Mouse (Mus musculus) layer of hippocampus, postnatal 14 days (tissue): ENCODE measurements around the gene Sik3. TPM values are rescaled to one million over a fixed set of nuclear protein-coding genes. Genes with fewer than 3 reads are reported as not detected.
"Not testable (repeated sequence)": the region's sequence is repeated elsewhere in the genome, so short reads cannot be mapped to it uniquely, and the experiment has no call there.

Experiments
- DNase-seq, 2 experiments: peaks; one replicate each; pipeline ENCODE4 v3.0.0; 2021 to 2022; ENCODE audit warnings: low spot score in 2 of 2, mixed read lengths in 1 of 2
- total RNA-seq, 2 experiments: library from RNA; stranded (reverse); gene quantifications; 2 replicates each; pipeline ENCODE4 v1.2.3; 2021

Gene Sik3
- total RNA-seq, 2 experiments from 2014 or later = 104 to 118 TPM

- DNase-seq = no peak
Observed at GRCm38 (mm10) chr9:46148723-46149122, 136.1 kb downstream of the Sik3 start.

- DNase-seq = no peak
Observed at GRCm38 (mm10) chr9:46149392-46149791, 136.8 kb downstream of the Sik3 start.

DNA sequence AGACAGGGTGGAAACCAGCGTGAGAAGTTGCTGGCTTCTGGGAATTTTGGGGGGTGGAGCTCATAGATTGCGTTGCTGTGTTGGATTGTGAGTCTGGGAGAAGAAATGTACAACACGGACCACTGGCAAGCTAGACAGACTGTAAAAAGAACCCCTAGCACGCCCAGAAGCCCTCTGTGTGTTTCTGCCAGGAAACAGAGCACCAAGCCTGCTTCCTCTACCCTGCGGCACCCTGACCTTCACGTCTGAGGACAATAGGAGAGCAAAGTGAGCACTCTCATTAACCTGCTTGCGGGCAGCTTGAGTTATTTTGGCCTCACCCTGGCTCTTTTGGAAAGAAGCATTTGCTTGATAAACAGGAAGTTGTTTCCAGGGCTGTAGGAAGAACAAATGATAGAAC lies 137.5 kb downstream of the Sik3 start:
- DNase-seq = no peak

- DNase-seq = no peak
Observed at GRCm38 (mm10) chr9:46150890-46151703, 138.5 kb downstream of the Sik3 start.

- no peak for DNase-seq
Observed at GRCm38 (mm10) chr9:46151704-46152040, 139.1 kb downstream of the Sik3 start.

GRCm38 (mm10) chr9:46152067-46153015 lies 139.7 kb downstream of the Sik3 start:
- peak in 1 of 2 experiments; percentile 58 for DNase-seq

DNA sequence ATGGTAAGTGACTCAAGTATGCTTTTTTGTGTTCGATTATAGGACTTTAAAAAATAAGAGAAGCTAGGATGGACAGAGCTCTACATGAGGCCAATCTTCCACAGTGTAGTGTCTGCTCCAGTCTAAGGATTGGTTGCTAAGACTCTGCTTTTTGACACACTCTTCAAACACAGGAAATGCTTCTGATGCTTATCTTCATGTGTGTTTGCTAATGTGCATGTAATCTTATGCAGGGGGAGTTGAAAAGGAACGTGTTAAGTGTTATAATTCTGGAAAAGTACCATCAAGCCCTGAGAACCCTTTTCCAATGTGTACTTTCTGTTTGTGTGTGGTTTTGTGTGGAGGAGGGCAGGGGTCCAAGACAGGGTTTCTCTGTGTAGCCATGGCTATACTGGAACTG lies 141.8 kb downstream of the Sik3 start:
- no peak for DNase-seq

DNA sequence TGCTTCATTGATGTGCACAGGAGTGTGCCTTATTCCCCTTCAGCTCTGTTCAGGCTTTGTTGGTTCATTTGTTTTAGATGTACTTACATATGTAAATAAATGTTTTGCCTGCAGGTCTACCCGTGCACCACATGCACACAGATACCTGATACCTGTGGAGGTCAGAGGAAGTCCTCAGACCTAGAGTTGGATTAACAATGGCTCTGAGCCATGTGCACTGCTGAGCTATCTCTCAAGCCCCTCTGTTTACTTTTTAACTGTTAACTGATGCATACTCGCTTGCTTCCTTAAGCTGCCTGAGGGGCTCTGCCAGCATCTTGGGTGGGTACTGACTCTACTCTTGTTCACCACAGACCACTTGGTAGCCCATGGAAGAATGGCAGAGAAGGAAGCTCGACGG lies 142.4 kb downstream of the Sik3 start:
- DNase-seq = no peak

- not testable (repeated sequence) for DNase-seq
Observed at GRCm38 (mm10) chr9:46155818-46156217, 143.2 kb downstream of the Sik3 start.

DNA sequence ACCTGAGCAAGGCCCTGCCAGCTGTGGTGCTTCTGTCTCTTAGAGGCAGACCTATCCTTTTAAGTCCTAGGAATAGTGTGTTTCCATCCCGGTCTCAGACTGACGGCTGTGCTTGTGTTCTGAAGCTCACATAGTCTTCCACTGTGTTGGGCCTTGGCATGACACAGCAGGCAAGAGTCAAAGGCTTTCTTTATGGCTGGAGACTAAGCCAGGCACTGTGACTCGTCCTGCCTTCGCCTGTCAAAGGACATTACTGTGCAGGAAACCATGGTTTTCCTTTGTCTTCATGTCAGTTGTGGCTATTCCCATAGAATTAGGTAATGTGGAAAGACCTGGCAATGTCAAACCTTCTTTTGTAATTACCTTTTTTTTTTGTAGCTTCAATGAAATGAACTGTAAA lies 144.1 kb downstream of the Sik3 start:
- DNase-seq = no peak

- no peak for DNase-seq
Observed at GRCm38 (mm10) chr9:46158273-46158813, 145.7 kb downstream of the Sik3 start.

DNA sequence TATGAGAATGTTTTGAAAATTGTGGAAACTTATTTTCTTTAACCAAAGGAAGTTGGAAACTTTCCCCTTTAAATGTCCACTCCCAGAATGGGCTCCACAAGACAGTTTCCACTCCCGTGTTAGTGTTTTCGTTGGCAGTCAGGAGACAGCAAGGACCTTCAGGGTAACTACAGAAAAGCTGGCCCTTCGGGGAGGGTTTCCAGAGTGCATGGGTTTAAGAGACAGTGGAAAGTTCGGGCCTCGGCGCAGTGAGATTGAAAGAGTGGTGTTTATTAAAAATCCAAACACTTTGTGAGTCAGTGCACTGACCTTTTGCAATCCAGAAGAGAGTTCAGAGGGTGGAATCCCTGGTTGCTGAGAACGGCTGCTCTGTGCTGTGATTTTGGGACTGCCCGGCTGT lies 150.8 kb downstream of the Sik3 start:
- no peak for DNase-seq

DNA sequence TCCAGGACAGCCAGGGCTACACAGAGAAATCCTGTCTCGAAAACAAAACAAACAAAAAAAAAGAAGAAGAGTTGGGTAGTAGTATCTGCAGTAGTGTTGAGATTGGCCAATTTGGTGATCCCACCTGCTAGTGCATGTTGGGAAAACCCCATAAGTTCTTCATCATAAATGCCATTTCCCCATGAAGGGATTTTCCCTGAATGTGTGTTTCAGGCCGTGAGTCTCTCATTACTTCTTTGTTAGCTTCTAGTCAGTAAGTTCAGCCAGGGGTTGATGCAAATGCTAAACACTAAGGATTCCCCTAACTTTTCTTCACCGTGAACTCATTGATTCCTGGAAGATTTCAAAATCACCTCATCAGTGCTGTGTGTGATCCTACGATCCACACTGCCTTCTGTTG lies 156.2 kb downstream of the Sik3 start:
- no peak for DNase-seq

GRCm38 (mm10) chr9:46172251-46172650 lies 159.6 kb downstream of the Sik3 start:
- DNase-seq = no peak

DNA sequence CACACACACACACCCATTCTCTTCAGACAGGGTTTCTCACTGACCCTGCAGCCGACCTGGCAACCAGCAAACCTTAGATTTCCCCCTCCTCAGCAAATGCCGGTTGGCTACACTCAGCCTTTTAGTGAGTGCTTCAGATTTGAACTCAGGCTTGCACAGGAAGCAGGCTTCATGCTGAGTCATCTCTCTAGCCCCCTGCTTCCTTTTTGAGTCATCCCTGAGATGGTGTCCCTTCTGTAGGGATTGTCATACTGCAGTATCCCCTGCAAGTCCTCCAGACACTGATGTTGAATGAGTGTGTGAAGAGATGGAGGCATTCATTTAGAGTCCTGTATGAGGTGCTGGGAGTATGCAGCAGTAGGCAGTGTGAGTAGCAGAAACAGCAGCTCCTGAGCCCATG lies 160.3 kb downstream of the Sik3 start:
- no peak for DNase-seq

DNA sequence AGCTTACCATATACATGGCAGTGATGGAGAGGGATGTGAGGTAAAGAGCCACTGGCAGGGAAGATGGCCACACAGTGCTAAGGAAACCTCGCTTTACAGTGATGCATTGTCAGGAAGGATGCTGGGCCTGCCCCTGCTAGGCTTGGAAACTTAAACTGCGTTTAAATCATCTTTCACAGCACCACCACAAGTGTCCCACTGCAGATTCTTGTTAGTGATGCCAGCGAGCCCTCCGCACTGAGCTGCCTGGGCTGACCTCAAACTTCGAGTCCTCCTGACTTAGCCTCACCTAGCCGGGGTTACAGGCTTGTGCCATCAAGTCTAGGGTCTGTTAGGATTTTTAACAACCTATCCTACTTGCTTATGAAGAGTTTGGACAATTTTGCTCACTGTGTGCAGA lies 161.3 kb downstream of the Sik3 start:
- no peak for DNase-seq

DNA sequence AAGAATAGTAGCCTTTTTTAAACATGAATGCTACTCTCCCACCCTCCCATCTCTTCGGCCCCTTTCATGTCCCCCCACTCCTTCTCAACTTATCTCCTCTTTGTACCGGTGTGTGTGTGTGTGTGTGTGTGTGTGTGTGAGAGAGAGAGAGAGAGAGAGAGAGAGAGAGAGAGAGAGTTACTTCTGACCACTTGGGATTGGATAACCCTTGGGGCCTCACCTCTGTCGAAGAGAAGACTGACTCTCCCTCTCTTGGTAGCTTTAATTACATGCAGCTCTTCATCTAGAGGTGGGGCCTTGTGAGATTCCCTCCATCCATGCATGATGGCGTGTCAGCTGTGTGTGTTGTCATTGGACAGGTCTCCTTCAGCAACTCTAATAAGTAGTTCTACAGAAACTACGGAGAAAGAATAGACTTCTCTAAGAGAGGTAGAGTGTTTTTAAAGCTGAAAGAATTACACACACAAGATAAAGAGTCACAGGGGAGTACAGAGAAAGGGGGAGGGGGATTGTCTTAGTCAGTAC lies 162.2 kb downstream of the Sik3 start:
- DNase-seq = no peak

DNA sequence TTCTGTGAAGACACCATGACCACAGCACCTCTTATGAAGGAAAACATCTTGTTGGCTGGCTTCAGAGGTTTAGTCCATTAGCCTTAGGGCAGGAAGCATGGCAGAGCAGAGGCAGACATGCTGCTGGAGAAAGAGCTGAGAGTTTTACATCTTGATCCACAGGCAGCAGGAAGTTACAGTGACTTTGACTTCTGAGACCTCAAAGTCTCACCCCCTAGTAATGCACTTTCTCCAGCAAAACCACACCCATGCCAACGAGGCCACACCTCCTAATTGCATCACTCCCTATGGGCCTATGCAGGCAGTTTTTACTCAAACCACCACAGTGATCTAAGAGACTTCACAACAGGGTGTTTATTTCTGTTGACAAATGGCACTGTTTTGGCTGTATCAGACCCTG lies 162.7 kb downstream of the Sik3 start:
- DNase-seq = no peak

- no peak for DNase-seq
Observed at GRCm38 (mm10) chr9:46175938-46176375, 163.3 kb downstream of the Sik3 start.

DNA sequence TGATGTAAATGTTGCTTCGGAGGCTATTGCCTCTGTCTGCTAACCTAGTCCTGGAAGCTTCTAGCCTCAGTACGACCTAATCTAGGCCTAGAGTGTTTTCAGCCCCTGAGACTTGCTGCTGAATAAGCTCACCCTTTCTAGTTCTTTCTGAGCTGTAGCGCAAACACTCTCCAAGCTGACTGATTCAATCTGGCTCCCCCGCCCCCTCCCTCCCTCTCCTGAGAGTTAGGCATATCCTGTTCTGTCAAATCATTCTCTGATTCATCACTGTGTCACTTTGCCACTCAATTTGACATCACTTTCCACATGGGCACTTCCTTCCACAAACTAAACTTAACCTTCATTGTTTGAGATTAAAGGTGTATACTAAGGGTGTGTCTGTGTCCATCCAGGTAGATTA lies 164.0 kb downstream of the Sik3 start:
- no peak for DNase-seq

DNA sequence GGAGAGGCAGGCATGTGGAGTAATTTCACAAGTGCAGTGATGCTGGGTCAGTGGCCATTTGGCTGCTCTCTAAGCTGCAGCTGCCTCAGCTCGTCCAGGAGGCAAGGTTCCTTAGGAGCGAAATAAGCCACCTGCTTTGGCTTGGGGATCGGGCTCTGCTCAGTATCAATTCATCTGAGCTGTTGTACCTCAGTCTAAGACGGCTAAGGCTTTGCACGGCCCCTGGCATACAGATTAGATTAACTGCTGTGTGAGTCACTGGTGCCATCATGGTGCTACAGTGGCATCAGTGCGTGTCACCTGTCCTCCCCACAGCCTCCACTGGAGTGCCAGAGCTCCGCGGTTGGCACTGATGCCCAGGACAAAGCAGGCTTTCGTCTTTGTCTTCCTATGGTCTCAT lies 166.0 kb downstream of the Sik3 start:
- DNase-seq = no peak

DNA sequence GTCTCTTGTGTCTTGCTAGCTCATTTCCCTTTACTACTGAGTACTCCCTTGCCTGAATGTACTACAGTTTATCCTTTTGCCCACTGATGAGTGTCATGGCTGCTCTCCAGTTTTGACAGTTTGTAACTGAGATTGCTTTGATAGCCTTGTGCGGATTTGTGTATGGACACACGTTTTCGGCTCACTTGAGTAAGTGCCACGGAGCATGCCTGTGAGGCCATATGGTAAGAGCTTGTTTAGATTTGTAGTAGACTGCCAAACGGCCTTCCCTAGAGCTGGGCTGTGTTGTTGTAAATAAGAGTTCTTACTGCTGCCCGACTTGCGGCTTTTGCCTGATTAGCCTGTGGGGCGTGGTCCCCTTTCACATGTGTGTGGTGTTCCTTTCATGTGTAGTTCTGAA lies 168.7 kb downstream of the Sik3 start:
- DNase-seq = no peak
